Mouse (Mus musculus): ENCODE data around the gene Opcml. TPM values are rescaled to one million over a fixed set of nuclear protein-coding genes. Genes with fewer than 3 reads are reported as not detected.

Gene Opcml
- total and polyA plus RNA-seq, 2 experiments from 2014 or later = 0.49 to 0.57 TPM

- no peak overlapping the region for H3K27ac ChIP-seq (ENCODE audit: low read depth)
- H3K4me3 ChIP-seq (ENCODE audit: low read depth, low read length) = no peak overlapping the region
- DNase-seq (ENCODE audit: low spot score) = no peak
- no peak for ATAC-seq (ENCODE audit: insufficient read depth, low read depth)
- H3K9ac ChIP-seq (replicated peaks; ENCODE audit: low read depth, low read length) = no peak overlapping the region
- no peaks in the 10 kb centered on the region for H3K4me1 ChIP-seq (ENCODE audit: control insufficient read depth, insufficient read depth)
- no peaks in the 10 kb centered on the region for H3K9me3 ChIP-seq (replicated peaks; ENCODE audit: control insufficient read depth, low read length)
- no peak for TF ChIP-seq CTCF (IDR thresholded peaks at IDR 0.05; ENCODE audit: low read depth)
- TF ChIP-seq EP300 (IDR thresholded peaks at IDR 0.05; ENCODE audit: low read depth) = no peak
- WGBS = 63% methylated on average over 7 of the region's 7 CpGs
- no peak overlapping the region for H3K4me2 ChIP-seq (ENCODE audit: low read depth, low read length)
- H3K27me3 ChIP-seq (ENCODE audit: control insufficient read depth, insufficient read depth, low read length) = no peaks in the 10 kb centered on the region
- no peaks in the 10 kb centered on the region for H3K36me3 ChIP-seq (replicated peaks; ENCODE audit: control insufficient read depth, insufficient read depth, low read length)
These were observed 667.6 kb downstream of the Opcml start for GRCm38 (mm10) chr9:28457982-28458770.

GRCm38 (mm10) chr9:28463622-28464021 is 673.0 kb downstream of the Opcml start:
- no peaks in the 10 kb centered on the region for H3K9me3 ChIP-seq (replicated peaks; ENCODE audit: control insufficient read depth, low read length)
- no peak overlapping the region for H3K9ac ChIP-seq (replicated peaks; ENCODE audit: low read depth, low read length)
- 66% methylated on average over 6 of the region's 6 CpGs for WGBS
- H3K4me3 ChIP-seq (ENCODE audit: low read depth, low read length) = no peak overlapping the region
- no peak overlapping the region for H3K27ac ChIP-seq (ENCODE audit: low read depth)
- no peaks in the 10 kb centered on the region for H3K4me1 ChIP-seq (ENCODE audit: control insufficient read depth, insufficient read depth)
- DNase-seq (ENCODE audit: low spot score) = no peak
- H3K27me3 ChIP-seq (ENCODE audit: control insufficient read depth, insufficient read depth, low read length) = no peaks in the 10 kb centered on the region
- no peak overlapping the region for H3K4me2 ChIP-seq (ENCODE audit: low read depth, low read length)
- no peaks in the 10 kb centered on the region for H3K36me3 ChIP-seq (replicated peaks; ENCODE audit: control insufficient read depth, insufficient read depth, low read length)
- no peak for ATAC-seq (ENCODE audit: insufficient read depth, low read depth)
- TF ChIP-seq CTCF (IDR thresholded peaks at IDR 0.05; ENCODE audit: low read depth) = no peak
- TF ChIP-seq EP300 (IDR thresholded peaks at IDR 0.05; ENCODE audit: low read depth) = no peak

GRCm38 (mm10) chr9:28469419-28469818 is 678.8 kb downstream of the Opcml start:
- H3K9me3 ChIP-seq (replicated peaks; ENCODE audit: control insufficient read depth, low read length) = no peaks in the 10 kb centered on the region
- no peak for ATAC-seq (ENCODE audit: insufficient read depth, low read depth)
- no peak overlapping the region for H3K9ac ChIP-seq (replicated peaks; ENCODE audit: low read depth, low read length)
- no peaks in the 10 kb centered on the region for H3K4me1 ChIP-seq (ENCODE audit: control insufficient read depth, insufficient read depth)
- H3K27ac ChIP-seq (ENCODE audit: low read depth) = no peak overlapping the region
- no peaks in the 10 kb centered on the region for H3K27me3 ChIP-seq (ENCODE audit: control insufficient read depth, insufficient read depth, low read length)
- no peak for DNase-seq (ENCODE audit: low spot score)
- H3K4me2 ChIP-seq (ENCODE audit: low read depth, low read length) = no peak overlapping the region
- no peaks in the 10 kb centered on the region for H3K36me3 ChIP-seq (replicated peaks; ENCODE audit: control insufficient read depth, insufficient read depth, low read length)
- 76% methylated on average over 6 of the region's 6 CpGs for WGBS
- no peak for TF ChIP-seq EP300 (IDR thresholded peaks at IDR 0.05; ENCODE audit: low read depth)
- no peak for TF ChIP-seq CTCF (IDR thresholded peaks at IDR 0.05; ENCODE audit: low read depth)
- no peak overlapping the region for H3K4me3 ChIP-seq (ENCODE audit: low read depth, low read length)

GRCm38 (mm10) chr9:28471501-28471900 is 680.9 kb downstream of the Opcml start:
- H3K27me3 ChIP-seq (ENCODE audit: control insufficient read depth, insufficient read depth, low read length) = no peaks in the 10 kb centered on the region
- H3K4me3 ChIP-seq (ENCODE audit: low read depth, low read length) = no peak overlapping the region
- H3K4me1 ChIP-seq (ENCODE audit: control insufficient read depth, insufficient read depth) = no peaks in the 10 kb centered on the region
- WGBS = 43% methylated on average over 4 of the region's 4 CpGs
- no peak overlapping the region for H3K27ac ChIP-seq (ENCODE audit: low read depth)
- TF ChIP-seq EP300 (IDR thresholded peaks at IDR 0.05; ENCODE audit: low read depth) (no peak), CTCF (IDR thresholded peaks at IDR 0.05; ENCODE audit: low read depth) (no peak)
- no peaks in the 10 kb centered on the region for H3K9me3 ChIP-seq (replicated peaks; ENCODE audit: control insufficient read depth, low read length)
- H3K9ac ChIP-seq (replicated peaks; ENCODE audit: low read depth, low read length) = no peak overlapping the region
- H3K36me3 ChIP-seq (replicated peaks; ENCODE audit: control insufficient read depth, insufficient read depth, low read length) = no peaks in the 10 kb centered on the region
- no peak for DNase-seq (ENCODE audit: low spot score)
- ATAC-seq (ENCODE audit: insufficient read depth, low read depth) = no peak
- H3K4me2 ChIP-seq (ENCODE audit: low read depth, low read length) = no peak overlapping the region

- no peak for DNase-seq (ENCODE audit: low spot score)
- 86% methylated on average over 6 of the region's 6 CpGs for WGBS
These were observed 684.0 kb downstream of the Opcml start for GRCm38 (mm10) chr9:28474586-28474985.

GRCm38 (mm10) chr9:28481261-28481660 is 690.7 kb downstream of the Opcml start:
- no peak for TF ChIP-seq EP300 (IDR thresholded peaks at IDR 0.05; ENCODE audit: low read depth)
- no peak for TF ChIP-seq CTCF (IDR thresholded peaks at IDR 0.05; ENCODE audit: low read depth)
- WGBS = 77% methylated on average over 4 of the region's 4 CpGs
- H3K4me1 ChIP-seq (ENCODE audit: control insufficient read depth, insufficient read depth) = no peaks in the 10 kb centered on the region
- H3K36me3 ChIP-seq (replicated peaks; ENCODE audit: control insufficient read depth, insufficient read depth, low read length) = no peaks in the 10 kb centered on the region
- DNase-seq (ENCODE audit: low spot score) = no peak
- H3K4me2 ChIP-seq (ENCODE audit: low read depth, low read length) = no peak overlapping the region
- H3K9ac ChIP-seq (replicated peaks; ENCODE audit: low read depth, low read length) = no peak overlapping the region
- H3K4me3 ChIP-seq (ENCODE audit: low read depth, low read length) = no peak overlapping the region
- ATAC-seq (ENCODE audit: insufficient read depth, low read depth) = no peak
- no peaks in the 10 kb centered on the region for H3K27me3 ChIP-seq (ENCODE audit: control insufficient read depth, insufficient read depth, low read length)
- H3K9me3 ChIP-seq (replicated peaks; ENCODE audit: control insufficient read depth, low read length) = no peaks in the 10 kb centered on the region
- no peak overlapping the region for H3K27ac ChIP-seq (ENCODE audit: low read depth)

More at GRCm38 (mm10) chr9:28474586-28474985, 684.0 kb downstream of the Opcml start:
- no peaks in the 10 kb centered on the region for H3K4me1 ChIP-seq (ENCODE audit: control insufficient read depth, insufficient read depth)
- no peak overlapping the region for H3K4me2 ChIP-seq (ENCODE audit: low read depth, low read length)
- H3K9me3 ChIP-seq (replicated peaks; ENCODE audit: control insufficient read depth, low read length) = no peaks in the 10 kb centered on the region
- no peak for TF ChIP-seq CTCF (IDR thresholded peaks at IDR 0.05; ENCODE audit: low read depth)
- TF ChIP-seq EP300 (IDR thresholded peaks at IDR 0.05; ENCODE audit: low read depth) = no peak
- H3K27ac ChIP-seq (ENCODE audit: low read depth) = no peak overlapping the region
- H3K4me3 ChIP-seq (ENCODE audit: low read depth, low read length) = no peak overlapping the region
- ATAC-seq (ENCODE audit: insufficient read depth, low read depth) = no peak
- H3K36me3 ChIP-seq (replicated peaks; ENCODE audit: control insufficient read depth, insufficient read depth, low read length) = no peaks in the 10 kb centered on the region
- H3K9ac ChIP-seq (replicated peaks; ENCODE audit: low read depth, low read length) = no peak overlapping the region
- no peaks in the 10 kb centered on the region for H3K27me3 ChIP-seq (ENCODE audit: control insufficient read depth, insufficient read depth, low read length)
